Mouse (Mus musculus) liver, embryonic 11.5 days (tissue): Measurements from ENCODE around the gene Fkbp4. TPM values are rescaled to one million over a fixed set of nuclear protein-coding genes. Genes with fewer than 3 reads are reported as not detected.

Experiments
- polyA plus RNA-seq: library from polyadenylated mRNA; unstranded; fragments of >200 nt; fragmentation: Nextera tagmentation; extraction: Ambion mirVana; gene quantifications from 2 replicates; pipeline ENCODE4 v1.2.1, GENCODE M21; 2014

Fkbp4 gene
- polyA plus RNA-seq, 1 experiment from 2014 or later, result 541 TPM

Other genes with a start within 250 kb of the Fkbp4 start
- gene Tead4, start 137.9 kb downstream of the Fkbp4 start, polyA plus RNA-seq, result 0.95 and 1.9 TPM in 2 replicates
- gene Tulp3, start 82.8 kb downstream of the Fkbp4 start, polyA plus RNA-seq, result 9.5 and 10.1 TPM in 2 replicates
- gene Rhno1, start 75.8 kb downstream of the Fkbp4 start, polyA plus RNA-seq, result 120 and 126 TPM in 2 replicates
- gene Foxm1, start 75.7 kb downstream of the Fkbp4 start, polyA plus RNA-seq, result 34.2 and 38.3 TPM in 2 replicates
- gene Tex52, start 63.2 kb downstream of the Fkbp4 start, polyA plus RNA-seq, result 0.14 TPM in 1 of 2 replicates, not detected in the other
- gene Gm44596, start 63.2 kb downstream of the Fkbp4 start, polyA plus RNA-seq, result not detected in 2 replicates
- 2.9 and 3.5 TPM in 2 replicates for gene Nrip2, start 39.4 kb downstream of the Fkbp4 start, polyA plus RNA-seq
- gene Itfg2, start 13.7 kb downstream of the Fkbp4 start, polyA plus RNA-seq, result 30.1 and 32.8 TPM in 2 replicates
- gene Pzp, start 88.0 kb upstream of the Fkbp4 start, polyA plus RNA-seq, result 17.8 and 19.8 TPM in 2 replicates
- 0.45 and 1.3 TPM in 2 replicates for gene A2ml1, start 142.9 kb upstream of the Fkbp4 start, polyA plus RNA-seq
- gene Klrb1a, start 184.9 kb upstream of the Fkbp4 start, polyA plus RNA-seq, result 0.18 TPM in 1 of 2 replicates, not detected in the other
- not detected in 2 replicates for gene Clec2h, start 223.7 kb upstream of the Fkbp4 start, polyA plus RNA-seq